ENCODE assay signal across 28 mouse cellular contexts in the genomic region with DNA sequence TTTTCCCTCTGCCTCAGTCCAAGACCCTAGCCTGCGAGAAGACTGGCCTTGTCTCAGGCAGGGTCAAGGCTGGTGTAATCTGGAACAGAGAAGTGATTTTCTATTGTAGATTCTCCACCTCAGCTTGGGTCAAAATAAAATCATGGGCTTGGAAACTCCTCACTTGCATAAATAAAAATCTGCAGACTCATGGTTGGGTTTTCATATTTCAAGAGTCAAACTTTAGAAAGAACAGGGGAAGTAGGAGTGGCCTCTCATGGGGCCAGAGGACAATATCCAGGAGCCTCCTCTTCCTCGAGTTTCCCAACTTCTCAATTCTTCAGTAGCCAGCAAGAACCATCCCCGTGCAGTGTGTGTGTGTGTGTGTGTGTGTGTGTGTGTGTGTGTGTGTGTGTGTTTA. TPM values are rescaled to one million over a fixed set of nuclear protein-coding genes. Genes with fewer than 3 reads are reported as not detected.
DNase-seq lines count a peak whose midpoint lies in the region; ATAC-seq and TF ChIP-seq lines count a peak whose summit lies in the region.
"Had no signal": no experiment of that assay in that cellular context is flagged by ENCODE, and none has a peak within 500 bp of the region (broad histone marks: within the 10 kb centered on the region; RNA-seq: fewer than 3 reads in every experiment).

No protein-coding gene starts in this region.

- no peaks in the 10 kb centered on the region for H3K27me3 ChIP-seq in liver, adult 2 months (ENCODE audit: control insufficient read depth, insufficient read depth, low read length)
- H3K27me3 ChIP-seq in liver, embryonic 12.5 days (replicated peaks): no peaks in the 10 kb centered on the region
- H3K27me3 ChIP-seq: forebrain, embryonic 13.5 days; hindbrain, embryonic 12.5 days; hindbrain, embryonic 15.5 days had no signal

- TF ChIP-seq POLR2A in liver, adult 2 months (IDR thresholded peaks at IDR 0.05; ENCODE audit: extremely low read depth, insufficient read depth, low read length): no peak
- no peak for TF ChIP-seq POLR2A in bone marrow macrophage, adult 2 months (IDR thresholded peaks at IDR 0.05; ENCODE audit: borderline replicate concordance, low read depth, low read length)

- no peaks in the 10 kb centered on the region for H3K36me3 ChIP-seq in liver, adult 2 months (ENCODE audit: control insufficient read depth, insufficient read depth, low read length)
- no peaks in the 10 kb centered on the region for H3K36me3 ChIP-seq in liver, embryonic 12.5 days
- H3K36me3 ChIP-seq in macrophage (ENCODE audit: inconsistent target): no peaks in the 10 kb centered on the region
- H3K36me3 ChIP-seq: forebrain, embryonic 10.5 days; hindbrain, embryonic 12.5 days; hindbrain, embryonic 15.5 days had no signal

- H3K9me3 ChIP-seq in liver, embryonic 12.5 days (replicated peaks): no peaks in the 10 kb centered on the region
- H3K9me3 ChIP-seq: forebrain, embryonic 10.5 days; forebrain, embryonic 13.5 days; hindbrain, embryonic 12.5 days; hindbrain, embryonic 15.5 days had no signal

- H3K9ac ChIP-seq in liver, adult 2 months (ENCODE audit: low read depth, low read length): no peak overlapping the region
- H3K9ac ChIP-seq in liver, embryonic 12.5 days: no peak overlapping the region
- H3K9ac ChIP-seq: forebrain, embryonic 13.5 days; hindbrain, embryonic 12.5 days; hindbrain, embryonic 15.5 days had no signal

- no peak for TF ChIP-seq CTCF in liver, adult 2 months (IDR thresholded peaks at IDR 0.05; ENCODE audit: low read depth, low read length)
- no peak for TF ChIP-seq CTCF in bone marrow macrophage, adult 2 months (IDR thresholded peaks at IDR 0.05; ENCODE audit: low read depth, low read length)

- no peaks in the 10 kb centered on the region for H3K4me1 ChIP-seq in liver, adult 2 months (ENCODE audit: control insufficient read depth, insufficient read depth, low read length)
- no peaks in the 10 kb centered on the region for H3K4me1 ChIP-seq in liver, embryonic 12.5 days
- peaks cover 38% of the 10 kb centered on the region for H3K4me1 ChIP-seq in bone marrow macrophage, adult 2 months (ENCODE audit: control insufficient read depth, insufficient read depth, low read length)
- H3K4me1 ChIP-seq: forebrain, embryonic 10.5 days; forebrain, embryonic 13.5 days; hindbrain, embryonic 12.5 days; hindbrain, embryonic 15.5 days had no signal

- no peaks in the 10 kb centered on the region for H3K79me2 ChIP-seq in liver, adult 2 months (ENCODE audit: control insufficient read depth, insufficient read depth, low read length)
- H3K79me2 ChIP-seq in macrophage (ENCODE audit: inconsistent target): no peaks in the 10 kb centered on the region

- H3K4me2 ChIP-seq in liver, embryonic 12.5 days: no peak overlapping the region
- H3K4me2 ChIP-seq: forebrain, embryonic 13.5 days; heart, embryonic 11.5 days; hindbrain, embryonic 12.5 days; hindbrain, embryonic 15.5 days had no signal

- ATAC-seq in liver, embryonic 12.5 days: no peak
- ATAC-seq: forebrain, embryonic 13.5 days; forebrain, embryonic 16.5 days had no signal

- H3K27ac ChIP-seq in liver, adult 2 months (replicated peaks; ENCODE audit: insufficient read depth, low read depth, low read length): no peak overlapping the region
- no peak overlapping the region for H3K27ac ChIP-seq in liver, embryonic 12.5 days
- peak overlapping the region; percentile 81 for H3K27ac ChIP-seq in bone marrow macrophage, adult 2 months (ENCODE audit: insufficient read depth, low read depth, low read length)
- H3K27ac ChIP-seq in macrophage: peak overlapping the region; percentile 43
- H3K27ac ChIP-seq: forebrain, embryonic 10.5 days; forebrain, embryonic 13.5 days; hindbrain, embryonic 12.5 days; hindbrain, embryonic 15.5 days had no signal

- WGBS in liver, adult 2 months: 43% methylated on average over 3 of the region's 3 CpGs
- 33% methylated on average over 3 of the region's 3 CpGs for WGBS in liver, embryonic 12.5 days (ENCODE audit: insufficient replicate concordance)
- WGBS in macrophage (ENCODE audit: missing documents): 29% methylated on average over 3 of the region's 3 CpGs

- no peak overlapping the region for H3K4me3 ChIP-seq in liver, adult 2 months (ENCODE audit: insufficient read depth, low read depth, low read length)
- H3K4me3 ChIP-seq in liver, embryonic 12.5 days: no peak overlapping the region
- H3K4me3 ChIP-seq in bone marrow macrophage, adult 2 months (ENCODE audit: insufficient read depth, low read length): no peak overlapping the region
- H3K4me3 ChIP-seq in macrophage (ENCODE audit: inconsistent target): no peak overlapping the region
- H3K4me3 ChIP-seq: forebrain, embryonic 10.5 days; forebrain, embryonic 13.5 days; hindbrain, embryonic 12.5 days; hindbrain, embryonic 15.5 days had no signal

- DNase-seq in liver, adult 2 months (ENCODE audit: extremely low read depth, low read depth, low spot score): peak; percentile 16
- peak; percentile 14 for DNase-seq in lung, postnatal 25 days (ENCODE audit: low spot score)
- DNase-seq in lung, adult 18-20 months: no peak
- no peak for DNase-seq in kidney, adult 18-20 months
- no peak for DNase-seq in right cerebral cortex, postnatal 4 days
- DNase-seq: adrenal gland, adult 2 months; adrenal gland, postnatal 14 days; cerebellum, adult 11-12 months; cerebellum, adult 8-10 months; cerebellum, postnatal 10 days; cerebellum, postnatal 36 days; gastrocnemius, postnatal 10 days; gastrocnemius, postnatal 36 days; heart, adult 11 months had no signal

RNA-seq across cellular contexts. Expression of a gene that starts 26.9 kb away (rescaled TPM):
- total RNA-seq in liver, adult 2 months (2014; rRNA removed): 6.2 and 8.6 TPM in 2 replicates
- 0.57 and 1.4 TPM in 2 replicates for polyA plus RNA-seq in liver, adult 2 months (2012; rRNA removed)
- 11.9 and 13.0 TPM in 2 replicates for polyA plus RNA-seq in liver, embryonic 12.5 days (2016; fragmentation: Nextera tagmentation; extraction: Ambion mirVana)
- 13.9 and 15.3 TPM in 2 replicates for polyA plus RNA-seq in bone marrow macrophage, adult 2 months (2012; ENCODE audit: insufficient read depth, insufficient read length, missing spikeins)
- 100 to 1,000 TPM in 7 of 26 experiments, 10 to 100 TPM in 8, 1 to 10 TPM in 7, under 1 TPM in 3, not detected in 1; 0.49 to 682 (median 46.2) TPM for total RNA-seq in macrophage (2018; cell fraction: chromatin; rRNA removed)
- total RNA-seq in macrophage (2018; cell fraction: cytosol; rRNA removed): 100 to 1,000 TPM in 13 of 26 experiments, 1 to 10 TPM in 13; 1.5 to 734 (median 73.1) TPM
- 1,000 to 10,000 TPM in 1 of 26 experiments, 100 to 1,000 TPM in 12, 10 to 100 TPM in 1, 1 to 10 TPM in 12; 1.7 to 1,776 (median 94.5) TPM for total RNA-seq in macrophage (2018; cell fraction: nucleus; rRNA removed)
- polyA plus RNA-seq in macrophage (2018): 2.7 to 7.5 TPM (median 3.7 TPM) in 3 replicates
- total RNA-seq: adrenal gland, adult 2 months; gastrocnemius, adult 18-20 months; hematopoietic stem cell, adult 5-6 weeks; MEL had no signal
- polyA plus RNA-seq: adrenal gland, adult 2 months; embryonic facial prominence, embryonic 14.5 days; forebrain, embryonic 10.5 days; forebrain, embryonic 13.5 days; heart, embryonic 11.5 days; heart, embryonic 14.5 days; hindbrain, embryonic 12.5 days had no signal

Comparison
In these comparisons a context has a peak if more than half of its experiments do, and no peak if none do; other contexts are left out.
1. DNase-seq: peak in liver, adult 2 months (single experiment) and lung, postnatal 25 days (single experiment); none in lung, adult 18-20 months (0 of 2), kidney, adult 18-20 months (single experiment) and right cerebral cortex, postnatal 4 days (single experiment).
2. H3K27ac ChIP-seq: peak in bone marrow macrophage, adult 2 months (single experiment) and macrophage (single experiment); none in liver, adult 2 months (single experiment) and liver, embryonic 12.5 days (single experiment).